Mouse (Mus musculus): ENCODE measurements around the gene Eif3c.

GRCm38 (mm10) chr7:126606611-126607010 lies 40.4 kb upstream of the Eif3c start:
- TF ChIP-seq POLR2A (IDR thresholded peaks at IDR 0.05; ENCODE audit: control insufficient read depth, low read depth, low read length) (no peak), CTCF (IDR thresholded peaks at IDR 0.05; ENCODE audit: control insufficient read depth, insufficient read depth, insufficient replicate concordance, low read depth, low read length) (no peak)

Data from testis, adult 2 months (tissue).